Mouse (Mus musculus) E14TG2a.4 (cell line): ENCODE results near the gene Irf2bp2.

Source experiments
- CTCF ChIP-seq: conservative IDR thresholded peaks from 2 replicates; pipeline ENCODE4 v1.5.1; 2014; ENCODE audit warnings: low read length
- NANOG ChIP-seq: IDR thresholded peaks from 2 replicates; pipeline ENCODE4 v1.6.1; 2014; ENCODE audit warnings: borderline replicate concordance, low read length, mixed read lengths

DNA sequence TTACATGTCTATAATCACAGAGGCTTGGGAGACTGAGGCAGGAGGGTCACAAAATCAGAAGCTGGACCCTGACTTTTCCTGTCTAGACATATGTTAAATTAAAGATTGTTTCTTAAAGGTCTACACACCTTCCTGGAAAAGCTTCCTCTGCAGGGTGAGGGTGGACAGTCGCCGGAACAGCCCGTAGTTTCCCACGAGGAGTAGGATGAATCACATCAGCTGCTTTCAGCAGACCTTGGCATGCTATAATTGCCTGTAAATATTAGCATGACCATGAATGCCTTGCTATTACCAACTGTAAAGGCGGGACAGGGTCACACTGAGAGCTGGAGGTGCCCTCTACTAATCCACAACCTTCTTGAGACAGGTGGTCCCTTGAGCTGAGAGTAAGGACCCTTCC lies 53.5 kb downstream of the Irf2bp2 start:
- TF ChIP-seq CTCF, result no peak
- TF ChIP-seq NANOG, result no peak
